Mouse (Mus musculus) heart, embryonic 15.5 days (tissue): ENCODE results near the gene Adam15. TPM values are rescaled to one million over a fixed set of nuclear protein-coding genes. Genes with fewer than 3 reads are reported as not detected.

ENCODE experiments used
- ATAC-seq: fragments of 200-750 bp; cut with Nextera tagmentation; replicated peaks from 2 replicates; pipeline ENCODE4 v1.8.0; 2017; ENCODE audit warnings: low read depth, moderate TSS enrichment; ENCODE audit not compliant: insufficient number of reproducible peaks, insufficient read depth, low FRiP score
- H3K27ac ChIP-seq: fragments of 300-500 bp; sonication (generic); 2 replicates; pipeline ENCODE4 v1.5.1; 2015; ENCODE audit warnings: mild to moderate bottlenecking, inconsistent platforms
- H3K27me3 ChIP-seq: fragments of 300-500 bp; sonication (generic); 2 replicates; pipeline ENCODE4 v1.6.1; 2015; ENCODE audit warnings: inconsistent platforms
- H3K36me3 ChIP-seq: fragments of 300-500 bp; sonication (generic); 2 replicates; pipeline ENCODE4 v1.6.1; 2015; ENCODE audit warnings: mild to moderate bottlenecking, inconsistent platforms
- H3K4me1 ChIP-seq: fragments of 300-500 bp; sonication (generic); replicated peaks from 2 replicates; pipeline ENCODE4 v1.6.1; 2015; ENCODE audit warnings: inconsistent platforms
- H3K4me2 ChIP-seq: fragments of 300-500 bp; sonication (generic); 2 replicates; pipeline ENCODE4 v1.6.1; 2015; ENCODE audit warnings: inconsistent platforms, mild to moderate bottlenecking, moderate library complexity
- H3K4me3 ChIP-seq: fragments of 300-500 bp; sonication (generic); 2 replicates; pipeline ENCODE4 v1.5.1; 2015; ENCODE audit warnings: mild to moderate bottlenecking, inconsistent platforms
- H3K9ac ChIP-seq: fragments of 300-500 bp; sonication (generic); 2 replicates; pipeline ENCODE4 v1.6.1; 2015; ENCODE audit warnings: mild to moderate bottlenecking, inconsistent platforms
- H3K9me3 ChIP-seq: fragments of 300-500 bp; sonication (generic); replicated peaks from 2 replicates; pipeline ENCODE4 v1.6.1; 2016; ENCODE audit warnings: inconsistent platforms
- WGBS: fragments of 180-500 bp; shearing (Covaris S2); methylation state at CpG from one replicate; pipeline ENCODE4 v1.1.7; 2015; ENCODE audit warnings: mixed read lengths; 5-methylcytosine and 5-hydroxymethylcytosine counted together
- polyA plus RNA-seq: library from polyadenylated mRNA; unstranded; fragments of >200 nt; fragmentation: Nextera tagmentation; extraction: Ambion mirVana; gene quantifications from 2 replicates; pipeline ENCODE4 v1.2.1, GENCODE M21; 2015

Gene Adam15
- polyA plus RNA-seq, 1 experiment from 2014 or later: 59.8 TPM

- H3K4me2 ChIP-seq: no peak overlapping the region
- no peaks in the 10 kb centered on the region for H3K27me3 ChIP-seq
- no peak overlapping the region for H3K4me3 ChIP-seq
- no peak overlapping the region for H3K27ac ChIP-seq
- 73% methylated on average over 8 of the region's 8 CpGs for WGBS
- no peaks in the 10 kb centered on the region for H3K9me3 ChIP-seq
- H3K9ac ChIP-seq: no peak overlapping the region
- no peaks in the 10 kb centered on the region for H3K36me3 ChIP-seq
- no peak for ATAC-seq
- peaks cover 10% of the 10 kb centered on the region for H3K4me1 ChIP-seq
Measured at GRCm38 (mm10) chr3:89295685-89296230, 54.0 kb downstream of the Adam15 start.

- no peak overlapping the region for H3K9ac ChIP-seq
- H3K27me3 ChIP-seq: no peaks in the 10 kb centered on the region
- H3K36me3 ChIP-seq: no peaks in the 10 kb centered on the region
- H3K9me3 ChIP-seq: no peaks in the 10 kb centered on the region
- no peak overlapping the region for H3K4me2 ChIP-seq
- H3K4me3 ChIP-seq: no peak overlapping the region
- 74% methylated on average over 5 of the region's 5 CpGs for WGBS
- no peak overlapping the region for H3K27ac ChIP-seq
- H3K4me1 ChIP-seq: 0 out of 2 replicates have a peak, but pooled peaks cover under 1% of the 10 kb centered on the region
- ATAC-seq: no peak
Measured at GRCm38 (mm10) chr3:89294195-89294594, 55.6 kb downstream of the Adam15 start.

- no peak for ATAC-seq
- H3K4me3 ChIP-seq: no peak overlapping the region
Measured at GRCm38 (mm10) chr3:89293247-89293918, 56.4 kb downstream of the Adam15 start.

GRCm38 (mm10) chr3:89292303-89292702 is 57.5 kb downstream of the Adam15 start:
- no peak overlapping the region for H3K4me2 ChIP-seq
- peaks cover 7% of the 10 kb centered on the region; the same call in 1 of the 2 replicates for H3K4me1 ChIP-seq
- WGBS: 79% methylated on average over 5 of the region's 5 CpGs
- H3K27me3 ChIP-seq: no peaks in the 10 kb centered on the region
- no peak overlapping the region for H3K4me3 ChIP-seq
- no peak overlapping the region for H3K27ac ChIP-seq
- H3K9me3 ChIP-seq: no peaks in the 10 kb centered on the region
- H3K9ac ChIP-seq: no peak overlapping the region
- no peak for ATAC-seq
- no peaks in the 10 kb centered on the region for H3K36me3 ChIP-seq

More at GRCm38 (mm10) chr3:89293247-89293918, 56.4 kb downstream of the Adam15 start:
- Histone ChIP-seq H3K4me1 (0 out of 2 replicates have a peak, but pooled peaks cover 2% of the 10 kb centered on the region), H3K9me3 (no peaks in the 10 kb centered on the region), H3K27me3 (no peaks in the 10 kb centered on the region), H3K4me2 (no peak overlapping the region), H3K27ac (no peak overlapping the region), H3K9ac (no peak overlapping the region), H3K36me3 (no peaks in the 10 kb centered on the region)
- WGBS: 88% methylated on average over 11 of the region's 11 CpGs

- Histone ChIP-seq H3K36me3 (no peaks in the 10 kb centered on the region), H3K4me2 (no peak overlapping the region), H3K4me3 (no peak overlapping the region), H3K9me3 (no peaks in the 10 kb centered on the region), H3K27ac (no peak overlapping the region), H3K9ac (no peak overlapping the region), H3K4me1 (peaks cover 7% of the 10 kb centered on the region; the same call in 1 of the 2 replicates), H3K27me3 (no peaks in the 10 kb centered on the region)
- 43% methylated on average over 10 of the region's 10 CpGs for WGBS
- ATAC-seq: no peak
Measured at GRCm38 (mm10) chr3:89291874-89292273, 57.9 kb downstream of the Adam15 start.

Other genes with a start within 250 kb of the Adam15 start
- gene Gm43738, start 248.9 kb downstream of the Adam15 start, polyA plus RNA-seq: 0.06 TPM in 1 of 2 replicates, not detected in the other
- gene Fdps, start 248.0 kb downstream of the Adam15 start, polyA plus RNA-seq: 86.6 and 124 TPM in 2 replicates
- gene Pklr, start 213.9 kb downstream of the Adam15 start, polyA plus RNA-seq: 0.09 and 0.61 TPM in 2 replicates
- 0.52 and 1.1 TPM in 2 replicates for gene Hcn3, start 189.8 kb downstream of the Adam15 start, polyA plus RNA-seq
- 14.2 and 20.1 TPM in 2 replicates for gene Clk2, start 185.2 kb downstream of the Adam15 start, polyA plus RNA-seq
- gene Scamp3, start 172.5 kb downstream of the Adam15 start, polyA plus RNA-seq: 70.9 and 92.8 TPM in 2 replicates
- 10.5 and 19.2 TPM in 2 replicates for gene Fam189b, start 166.9 kb downstream of the Adam15 start, polyA plus RNA-seq
- 27.3 and 34.7 TPM in 2 replicates for gene Gba, start 147.1 kb downstream of the Adam15 start, polyA plus RNA-seq
- gene Thbs3, start 134.8 kb downstream of the Adam15 start, polyA plus RNA-seq: 17.5 and 31.4 TPM in 2 replicates
- 106 and 119 TPM in 2 replicates for gene Mtx1, start 122.9 kb downstream of the Adam15 start, polyA plus RNA-seq
- 1.6 and 7.0 TPM in 2 replicates for gene Muc1, start 120.9 kb downstream of the Adam15 start, polyA plus RNA-seq
- gene Krtcap2, start 104.0 kb downstream of the Adam15 start, polyA plus RNA-seq: 189 and 207 TPM in 2 replicates
- gene Trim46, start 103.7 kb downstream of the Adam15 start, polyA plus RNA-seq: 0.79 and 2.2 TPM in 2 replicates
- 88.4 and 88.7 TPM in 2 replicates for gene Dpm3, start 90.6 kb downstream of the Adam15 start, polyA plus RNA-seq
- gene Slc50a1, start 79.4 kb downstream of the Adam15 start, polyA plus RNA-seq: 44.5 and 49.5 TPM in 2 replicates
- gene Efna1, start 68.9 kb downstream of the Adam15 start, polyA plus RNA-seq: 35.0 and 39.9 TPM in 2 replicates
- gene Efna3, start 27.0 kb downstream of the Adam15 start, polyA plus RNA-seq: 0.73 and 2.7 TPM in 2 replicates
- gene Efna4, start 12.0 kb downstream of the Adam15 start, polyA plus RNA-seq: 6.0 and 8.1 TPM in 2 replicates
- not detected in 2 replicates for gene Dcst2, start 12.0 kb upstream of the Adam15 start, polyA plus RNA-seq
- gene Dcst1, start 15.3 kb upstream of the Adam15 start, polyA plus RNA-seq: 0.06 and 0.18 TPM in 2 replicates
- gene Zbtb7b, start 44.8 kb upstream of the Adam15 start, polyA plus RNA-seq: 2.3 and 3.0 TPM in 2 replicates
- gene Lenep, start 52.8 kb upstream of the Adam15 start, polyA plus RNA-seq: 1.7 TPM in 1 of 2 replicates, not detected in the other
- 34.0 and 35.1 TPM in 2 replicates for gene Flad1, start 61.9 kb upstream of the Adam15 start, polyA plus RNA-seq
- 266 and 291 TPM in 2 replicates for gene Cks1b, start 68.4 kb upstream of the Adam15 start, polyA plus RNA-seq
- gene Shc1, start 68.4 kb upstream of the Adam15 start, polyA plus RNA-seq: 60.6 and 79.9 TPM in 2 replicates
- 21.1 and 28.1 TPM in 2 replicates for gene Pygo2, start 80.2 kb upstream of the Adam15 start, polyA plus RNA-seq
- 62.4 and 64.7 TPM in 2 replicates for gene Pbxip1, start 86.7 kb upstream of the Adam15 start, polyA plus RNA-seq
- gene Pmvk, start 104.5 kb upstream of the Adam15 start, polyA plus RNA-seq: 47.2 and 52.1 TPM in 2 replicates
- gene Kcnn3, start 170.2 kb upstream of the Adam15 start, polyA plus RNA-seq: 2.6 and 4.7 TPM in 2 replicates